Mouse (Mus musculus): ENCODE measurements around the gene Tpbg. TPM values are rescaled to one million over a fixed set of nuclear protein-coding genes. Genes with fewer than 3 reads are reported as not detected.
"Not testable (repeated sequence)": the region's sequence is repeated elsewhere in the genome, so short reads cannot be mapped to it uniquely, and the experiment has no call there.

Tpbg gene
- 10 to 100 TPM; 28.0 to 37.1 TPM for total RNA-seq (2021)
- long read RNA-seq, experiment 1, transcript Tpbg-202 (2 exons, 3,481 nt), result major isoform, 58 of 120 reads
- long read RNA-seq, experiment 1, transcript Tpbg-201 (2 exons, 3,603 nt), result minor isoform, 24 of 120 reads
- long read RNA-seq, experiment 1, partial matches to known transcripts, result 0 of 120 reads
- long read RNA-seq, experiment 1, other reads (novel, unspliced or antisense), result 34 of 120 reads
- long read RNA-seq, experiment 2, transcript Tpbg-202 (2 exons, 3,481 nt), result major isoform, 31 of 66 reads
- long read RNA-seq, experiment 2, transcript Tpbg-201 (2 exons, 3,603 nt), result minor isoform, 15 of 66 reads
- long read RNA-seq, experiment 2, partial matches to known transcripts, result 0 of 66 reads
- long read RNA-seq, experiment 2, other reads (novel, unspliced or antisense), result 18 of 66 reads

DNA sequence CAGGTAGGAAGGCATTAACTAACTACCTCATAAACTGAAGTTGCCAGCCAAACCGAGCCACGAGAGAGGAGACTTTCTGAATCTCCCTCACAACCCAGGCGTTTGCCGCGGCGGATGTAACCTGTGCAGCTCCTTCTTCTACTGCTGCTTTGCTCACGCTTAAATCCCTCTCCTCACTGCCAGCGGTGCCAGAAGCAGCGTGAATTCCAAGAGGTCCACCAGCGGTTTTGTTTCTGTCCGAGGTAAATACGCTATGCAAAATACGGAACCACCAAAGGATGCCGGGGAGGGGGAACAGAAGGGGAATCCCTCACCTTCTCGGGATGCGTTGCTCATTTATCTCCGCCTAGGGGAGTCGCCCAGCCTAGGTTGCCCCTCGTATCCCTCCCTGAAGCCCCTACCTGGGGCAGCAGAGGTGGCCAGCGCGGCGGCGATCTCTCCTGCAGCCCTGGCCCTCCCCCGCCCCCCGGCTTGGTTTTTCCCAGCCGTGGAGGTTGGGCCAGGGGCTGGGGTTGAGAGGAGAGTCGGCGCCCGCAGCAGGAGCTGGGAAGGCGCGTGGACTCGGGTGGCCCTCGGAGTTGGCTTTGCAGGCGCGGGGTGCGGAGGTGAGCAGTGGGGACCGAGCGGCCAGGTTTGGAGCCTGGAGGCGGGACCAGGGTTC is at the start of gene Tpbg:
Tpbg (plus strand) TSS at position 30 of the 661 bp plus-strand sequence.
- peak in 1 of 2 experiments; percentile 36 for DNase-seq (ENCODE audit: low spot score in 2 of 2)
- intact Hi-C loops (cut with DNase I), result loop anchor here (2.0 kb wide), 1 partner anchor 606 kb away; no protein-coding TSS in a partner anchor

GRCm38 (mm10) chr9:85801986-85802385 is 40.2 kb upstream of the Tpbg start:
- intact Hi-C loops (cut with DNase I); DNase-seq (ENCODE audit: low spot score in 2 of 2): not testable (repeated sequence)

- no peak for DNase-seq (ENCODE audit: low spot score in 2 of 2)
- intact Hi-C loops (cut with DNase I), result no loop called here
Measured at GRCm38 (mm10) chr9:85802563-85802962, 39.6 kb upstream of the Tpbg start.

DNA sequence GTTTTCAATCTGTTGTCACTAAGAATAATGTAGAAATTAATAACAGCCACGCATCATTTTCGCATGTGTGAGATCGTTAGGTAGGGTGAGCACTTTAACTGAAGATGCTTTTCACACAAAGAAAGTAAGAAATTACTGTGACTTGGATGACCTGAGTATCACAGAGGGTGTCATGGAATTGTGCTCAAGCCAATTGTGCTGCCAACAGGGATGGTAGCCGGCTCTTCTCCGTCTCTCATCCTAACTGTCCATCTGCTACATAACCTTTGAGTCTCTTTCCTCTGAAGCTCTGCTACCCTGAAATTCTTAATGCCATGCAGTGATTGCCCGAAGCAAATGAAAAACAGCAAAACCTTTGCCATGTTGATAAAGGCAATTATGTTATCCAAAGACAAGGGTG is 35.8 kb upstream of the Tpbg start:
- DNase-seq (ENCODE audit: low spot score in 2 of 2), result no peak
- intact Hi-C loops (cut with DNase I), result no loop called here

DNA sequence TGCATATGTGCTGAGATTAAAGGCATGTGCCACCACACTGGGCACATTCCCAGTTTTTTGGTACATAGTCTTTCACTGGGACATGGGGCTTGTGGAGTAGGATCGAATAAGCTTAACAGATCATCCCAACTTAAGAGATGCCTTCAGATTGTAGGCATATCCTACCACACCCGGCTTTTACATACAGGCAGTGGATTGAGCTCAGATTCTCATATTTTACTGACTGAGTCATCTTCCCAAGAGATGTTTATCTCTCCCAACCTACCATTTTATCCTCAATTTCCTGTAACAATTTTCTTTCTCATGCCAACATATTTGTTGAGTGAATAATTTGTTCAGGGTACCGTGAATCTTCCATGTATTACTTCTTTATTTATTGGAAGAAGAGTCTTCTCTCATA is 32.9 kb upstream of the Tpbg start:
- intact Hi-C loops (cut with DNase I), result no loop called here
- DNase-seq (ENCODE audit: low spot score in 2 of 2), result no peak

GRCm38 (mm10) chr9:85820829-85821228 is 21.4 kb upstream of the Tpbg start:
- intact Hi-C loops (cut with DNase I), result no loop called here
- no peak for DNase-seq (ENCODE audit: low spot score in 2 of 2)

- DNase-seq (ENCODE audit: low spot score in 2 of 2), result no peak
- intact Hi-C loops (cut with DNase I), result no loop called here
Measured at GRCm38 (mm10) chr9:85835521-85836425, 6.4 kb upstream of the Tpbg start.

- intact Hi-C loops (cut with DNase I), result no loop called here
Measured at GRCm38 (mm10) chr9:85839626-85840025, 2.6 kb upstream of the Tpbg start.

GRCm38 (mm10) chr9:85841891-85842290 is 289 bp upstream of the Tpbg start:
- peak in 1 of 2 experiments; percentile 34 for DNase-seq (ENCODE audit: low spot score in 2 of 2)
- intact Hi-C loops (cut with DNase I), result loop anchor here (2.0 kb wide), 1 partner anchor 607 kb away; no protein-coding TSS in a partner anchor

More at GRCm38 (mm10) chr9:85839626-85840025, 2.6 kb upstream of the Tpbg start:
- DNase-seq (ENCODE audit: low spot score in 2 of 2), result no peak

DNA sequence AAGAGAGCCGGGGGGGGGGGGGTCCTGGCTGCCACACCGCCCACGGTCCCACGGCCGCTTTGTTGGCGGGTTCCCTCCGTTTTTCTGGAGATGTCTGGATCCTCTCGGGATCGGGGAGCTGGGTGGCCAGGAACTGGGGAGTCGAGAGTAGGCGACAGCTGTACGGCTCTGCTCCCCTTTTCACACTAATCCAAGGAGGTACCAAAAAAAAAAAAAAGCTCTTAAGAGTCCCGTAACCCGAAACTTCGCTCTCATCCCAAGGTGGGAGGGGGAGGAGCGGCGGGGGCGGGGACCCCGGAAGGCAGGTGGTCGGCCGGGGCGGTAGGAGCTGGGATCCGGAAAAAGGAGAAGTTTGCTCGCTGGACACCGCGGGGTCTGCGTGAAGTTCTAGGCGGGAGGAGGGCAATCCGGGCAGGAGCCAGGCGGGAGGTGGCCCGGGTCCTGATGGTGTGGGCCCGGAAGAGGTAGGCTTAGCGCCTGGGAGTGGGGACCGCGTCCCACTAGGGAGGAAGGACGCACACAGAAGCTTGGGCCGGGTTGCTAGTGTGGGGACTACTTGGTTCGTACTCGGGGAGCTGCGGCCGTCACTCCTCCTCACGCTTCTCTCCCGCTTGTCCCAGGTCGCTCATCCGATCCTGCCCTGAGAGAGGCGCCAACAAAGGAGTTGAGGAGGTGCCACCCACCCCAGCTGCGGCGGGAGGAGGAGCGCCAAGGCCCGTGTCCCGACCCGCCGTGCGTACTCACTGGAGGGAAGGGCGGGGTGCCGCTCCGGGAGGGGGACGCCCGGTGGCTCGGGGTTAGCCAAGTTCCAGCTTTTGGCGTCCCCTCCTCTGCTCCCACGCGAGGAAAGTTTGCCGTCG is 1.1 kb downstream of the Tpbg start:
- intact Hi-C loops (cut with DNase I), result loop anchor here (2.0 kb wide), 1 partner anchor 606 kb away; no protein-coding TSS in a partner anchor
- DNase-seq (ENCODE audit: low spot score in 2 of 2), result peak in 1 of 2 experiments; percentile 27

GRCm38 (mm10) chr9:85843891-85844646 is 1.9 kb downstream of the Tpbg start:
- DNase-seq (ENCODE audit: low spot score in 2 of 2), result peak in 1 of 2 experiments; percentile 16
- intact Hi-C loops (cut with DNase I), result loop anchor here (2.0 kb wide), 1 partner anchor 605 kb away; no protein-coding TSS in a partner anchor

- intact Hi-C loops (cut with DNase I), result no loop called here
- no peak for DNase-seq (ENCODE audit: low spot score in 2 of 2)
Measured at GRCm38 (mm10) chr9:85844647-85844983, 2.4 kb downstream of the Tpbg start.

- intact Hi-C loops (cut with DNase I), result no loop called here
Measured at GRCm38 (mm10) chr9:85846186-85846585, 4.0 kb downstream of the Tpbg start.

DNA sequence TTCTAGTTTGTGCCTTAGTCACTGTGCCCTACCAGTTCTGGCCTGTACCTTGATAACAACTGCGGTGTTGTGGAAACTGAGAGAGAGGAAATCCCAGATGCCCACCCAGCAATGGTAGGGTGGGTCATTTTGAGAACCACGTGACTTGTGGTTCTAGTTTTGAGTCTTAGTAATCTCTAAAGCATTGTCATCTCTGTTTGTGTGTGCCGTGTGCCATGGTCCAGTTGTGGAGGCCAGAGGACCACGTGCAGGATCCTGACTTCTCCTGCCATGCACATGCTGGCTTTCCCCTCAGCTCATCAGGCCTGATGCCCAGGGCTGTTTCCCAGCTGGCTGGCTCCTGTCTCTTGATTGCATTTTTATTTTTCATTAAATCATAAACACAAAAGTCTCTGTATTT is 12.6 kb downstream of the Tpbg start:
- intact Hi-C loops (cut with DNase I), result no loop called here
- no peak for DNase-seq (ENCODE audit: low spot score in 2 of 2)

More at GRCm38 (mm10) chr9:85846186-85846585, 4.0 kb downstream of the Tpbg start:
- no peak for DNase-seq (ENCODE audit: low spot score in 2 of 2)

DNA sequence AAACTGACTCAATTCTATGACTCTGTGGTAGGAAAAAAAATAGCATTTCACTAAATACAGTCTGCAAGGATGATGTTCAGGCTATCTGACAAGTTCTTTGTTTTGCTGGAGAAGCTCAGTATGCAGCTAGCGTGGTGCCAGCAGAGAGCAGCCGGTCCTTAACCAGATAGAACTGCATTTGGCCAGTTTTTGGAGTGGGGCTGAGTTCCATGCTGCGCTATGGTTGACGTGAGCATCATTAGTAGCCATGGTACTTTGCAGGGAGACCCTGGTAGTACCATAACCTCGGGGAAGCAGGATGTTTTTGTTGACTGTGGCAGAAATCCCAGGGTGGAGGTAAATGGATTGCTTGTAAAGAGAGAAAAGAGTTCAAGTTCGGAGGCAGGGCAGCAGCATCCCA is 14.3 kb downstream of the Tpbg start:
- no peak for DNase-seq (ENCODE audit: low spot score in 2 of 2)
- intact Hi-C loops (cut with DNase I), result no loop called here

DNA sequence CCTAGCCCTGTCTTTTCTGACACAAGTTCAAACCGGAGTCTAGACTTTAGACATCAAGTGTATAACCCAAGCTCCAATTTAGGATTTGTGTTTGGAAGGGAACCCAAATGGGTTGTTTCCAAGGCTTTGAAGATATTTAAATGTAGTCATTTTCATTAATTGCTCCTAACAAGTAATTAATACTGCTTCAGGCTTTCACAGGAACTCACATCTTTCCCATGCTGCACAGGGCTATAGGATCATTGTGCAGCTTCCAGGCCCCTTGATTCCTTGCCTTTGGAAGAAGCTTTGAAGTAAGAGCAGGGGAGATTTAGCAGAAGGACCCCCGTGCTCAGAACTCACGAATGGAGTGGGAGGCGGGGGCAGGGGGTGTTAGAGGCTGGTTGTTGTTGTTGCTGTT is 18.9 kb downstream of the Tpbg start:
- no peak for DNase-seq (ENCODE audit: low spot score in 2 of 2)
- intact Hi-C loops (cut with DNase I), result no loop called here

DNA sequence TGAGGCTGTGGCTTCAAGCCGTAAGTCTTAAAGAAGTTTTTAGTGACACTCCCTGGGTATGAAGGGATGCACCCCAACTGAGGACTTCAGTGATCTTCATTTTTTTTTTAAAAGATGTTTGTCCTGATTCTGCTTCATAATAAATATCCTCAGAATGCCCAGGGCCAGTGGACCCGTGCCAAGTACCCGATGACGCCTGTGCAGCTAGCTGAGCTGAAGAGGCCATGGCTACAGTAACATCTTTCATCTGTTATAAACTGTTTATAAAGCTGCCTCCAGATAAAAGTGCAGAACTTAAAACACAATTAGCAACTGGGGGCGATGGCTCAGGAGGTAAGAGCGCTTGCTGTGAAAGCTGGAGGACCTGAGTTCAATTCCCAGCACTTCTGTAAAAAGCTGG is 20.4 kb downstream of the Tpbg start:
- DNase-seq (ENCODE audit: low spot score in 2 of 2), result no peak
- intact Hi-C loops (cut with DNase I), result no loop called here

DNA sequence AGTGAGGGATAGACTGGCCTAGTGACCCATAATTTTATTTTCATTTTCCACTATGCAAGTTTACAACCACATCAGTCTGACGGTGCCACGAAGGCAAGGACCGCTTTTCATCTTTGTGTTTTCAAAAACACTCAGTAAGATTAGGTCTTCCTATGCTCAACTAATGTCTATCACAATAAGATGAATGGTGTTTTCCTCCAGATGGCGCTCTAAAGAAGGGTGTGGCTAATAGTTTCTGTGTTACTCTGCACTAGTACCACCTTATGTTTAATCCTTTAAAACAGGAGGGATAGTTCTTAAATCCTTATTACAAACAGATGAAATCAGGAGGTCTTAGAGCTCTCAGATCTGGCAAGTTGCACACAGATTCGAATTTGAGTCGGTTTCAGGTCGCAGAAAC is 30.7 kb downstream of the Tpbg start:
- DNase-seq (ENCODE audit: low spot score in 2 of 2), result no peak
- intact Hi-C loops (cut with DNase I), result no loop called here
